Mouse (Mus musculus) embryo, embryonic 10.5 days (tissue): ENCODE measurements at regions not wholly inside any gene's neighbourhood (a gene's known extent, or its start where the extent isn't known, plus 50 kb on each side); places are given as distances from the start of the nearest gene placed in this dataset.

ENCODE experiments used
- DNase-seq: peaks from one replicate; pipeline ENCODE4 v3.0.0-alpha.2; 2015; ENCODE audit warnings: low spot score

GRCm38 (mm10) chr2:48539465-48540055, 274.3 kb upstream of the Acvr2a start:
- DNase-seq: peak; percentile 9

- DNase-seq: no peak
These were observed 269.5 kb upstream of the Acvr2a start for GRCm38 (mm10) chr2:48544377-48544776.

- no peak for DNase-seq
These were observed 268.8 kb upstream of the Acvr2a start for GRCm38 (mm10) chr2:48545072-48545471.

GRCm38 (mm10) chr2:48545679-48546078, 268.2 kb upstream of the Acvr2a start:
- DNase-seq: no peak

- no peak for DNase-seq
These were observed 267.7 kb upstream of the Acvr2a start for GRCm38 (mm10) chr2:48546194-48546593.

GRCm38 (mm10) chr2:48556600-48556999, 257.3 kb upstream of the Acvr2a start:
- no peak for DNase-seq

GRCm38 (mm10) chr2:48557123-48557522, 256.8 kb upstream of the Acvr2a start:
- no peak for DNase-seq

GRCm38 (mm10) chr2:48558641-48559040, 255.3 kb upstream of the Acvr2a start:
- no peak for DNase-seq

- no peak for DNase-seq
These were observed 250.3 kb upstream of the Acvr2a start for GRCm38 (mm10) chr2:48563636-48564035.

GRCm38 (mm10) chr2:48564170-48564569, 249.7 kb upstream of the Acvr2a start:
- no peak for DNase-seq

- no peak for DNase-seq
These were observed 246.0 kb upstream of the Acvr2a start for GRCm38 (mm10) chr2:48567871-48568270.

GRCm38 (mm10) chr2:48586162-48586830, 227.6 kb upstream of the Acvr2a start:
- DNase-seq: no peak

- DNase-seq: no peak
These were observed 227.1 kb upstream of the Acvr2a start for GRCm38 (mm10) chr2:48586831-48587169.

GRCm38 (mm10) chr2:48589709-48590108, 224.2 kb upstream of the Acvr2a start:
- no peak for DNase-seq

- DNase-seq: peak; percentile 56
These were observed 215.9 kb upstream of the Acvr2a start for GRCm38 (mm10) chr2:48597793-48598583.

- no peak for DNase-seq
These were observed 214.5 kb upstream of the Acvr2a start for GRCm38 (mm10) chr2:48599367-48599766.

- no peak for DNase-seq
These were observed 212.1 kb upstream of the Acvr2a start for GRCm38 (mm10) chr2:48601855-48602254.

GRCm38 (mm10) chr2:48609466-48609865, 204.4 kb upstream of the Acvr2a start:
- DNase-seq: no peak

GRCm38 (mm10) chr2:48612251-48612650, 201.7 kb upstream of the Acvr2a start:
- DNase-seq: no peak

GRCm38 (mm10) chr2:48617141-48617699, 196.7 kb upstream of the Acvr2a start:
- no peak for DNase-seq

GRCm38 (mm10) chr2:48619042-48619441, 194.9 kb upstream of the Acvr2a start:
- DNase-seq: no peak

GRCm38 (mm10) chr2:48620815-48621214, 193.1 kb upstream of the Acvr2a start:
- no peak for DNase-seq

GRCm38 (mm10) chr2:48622316-48622715, 191.6 kb upstream of the Acvr2a start:
- no peak for DNase-seq
